Mouse (Mus musculus) intestine, embryonic 14.5 days (tissue): ENCODE data around the gene Dhrs1. TPM values are rescaled to one million over a fixed set of nuclear protein-coding genes. Genes with fewer than 3 reads are reported as not detected.
A peak's percentile ranks its signal among the peaks of the same experiment; 100 is the strongest.

Experiments used
- ATAC-seq: fragments of 200-750 bp; cut with Nextera tagmentation; replicated peaks from 2 replicates; pipeline ENCODE4 v1.8.0; 2017; ENCODE audit warnings: low read depth, moderate number of reproducible peaks, moderate TSS enrichment, moderate library complexity; ENCODE audit not compliant: low FRiP score, low TSS enrichment
- DNase-seq: peaks from one replicate; pipeline ENCODE4 v3.0.0-alpha.2; 2018; ENCODE audit warnings: low spot score
- H3K27ac ChIP-seq: fragments of 300-500 bp; sonication (generic); 2 replicates; pipeline ENCODE4 v1.5.1; 2014; ENCODE audit warnings: low read depth, mild to moderate bottlenecking, control low read depth
- H3K27me3 ChIP-seq: fragments of 300-500 bp; sonication (generic); replicated peaks from 2 replicates; pipeline ENCODE4 v1.6.1; 2014; ENCODE audit warnings: low read length, control low read depth; ENCODE audit not compliant: control insufficient read depth, insufficient read depth
- H3K36me3 ChIP-seq: fragments of 300-500 bp; sonication (generic); 2 replicates; pipeline ENCODE4 v1.6.1; 2014; ENCODE audit warnings: low read length, control low read depth; ENCODE audit not compliant: control insufficient read depth, insufficient read depth
- H3K4me1 ChIP-seq: fragments of 300-500 bp; sonication (generic); replicated peaks from 2 replicates; pipeline ENCODE4 v1.6.1; 2014; ENCODE audit warnings: low read length, control low read depth, mixed read lengths; ENCODE audit not compliant: control insufficient read depth, insufficient read depth
- H3K4me2 ChIP-seq: fragments of 300-500 bp; sonication (generic); 2 replicates; pipeline ENCODE4 v1.6.1; 2014; ENCODE audit warnings: low read length
- H3K4me3 ChIP-seq: fragments of 300-500 bp; sonication (generic); 2 replicates; pipeline ENCODE4 v1.5.1; 2014; ENCODE audit warnings: low read depth, low read length, control low read depth, mixed read lengths
- H3K9ac ChIP-seq: fragments of 300-500 bp; sonication (generic); 2 replicates; pipeline ENCODE4 v1.6.1; 2014; ENCODE audit warnings: mild to moderate bottlenecking, low read length
- H3K9me3 ChIP-seq: fragments of 300-500 bp; sonication (generic); 2 replicates; pipeline ENCODE4 v1.6.1; 2016; ENCODE audit warnings: low read length, control low read depth; ENCODE audit not compliant: control insufficient read depth
- WGBS: fragments of 180-500 bp; shearing (Covaris S2); extraction: QIAGEN DNeasy Blood & Tissue Kit; methylation state at CpG from one replicate; pipeline ENCODE4 v1.1.7; 2014; 5-methylcytosine and 5-hydroxymethylcytosine counted together
- polyA plus RNA-seq: library from polyadenylated mRNA; unstranded; fragments of >200 nt; fragmentation: Nextera tagmentation; extraction: Ambion mirVana; gene quantifications from 2 replicates; pipeline ENCODE4 v1.2.1, GENCODE M21; 2014

Gene Dhrs1
- polyA plus RNA-seq, 1 experiment from 2014 or later, result 81.9 TPM

DNA sequence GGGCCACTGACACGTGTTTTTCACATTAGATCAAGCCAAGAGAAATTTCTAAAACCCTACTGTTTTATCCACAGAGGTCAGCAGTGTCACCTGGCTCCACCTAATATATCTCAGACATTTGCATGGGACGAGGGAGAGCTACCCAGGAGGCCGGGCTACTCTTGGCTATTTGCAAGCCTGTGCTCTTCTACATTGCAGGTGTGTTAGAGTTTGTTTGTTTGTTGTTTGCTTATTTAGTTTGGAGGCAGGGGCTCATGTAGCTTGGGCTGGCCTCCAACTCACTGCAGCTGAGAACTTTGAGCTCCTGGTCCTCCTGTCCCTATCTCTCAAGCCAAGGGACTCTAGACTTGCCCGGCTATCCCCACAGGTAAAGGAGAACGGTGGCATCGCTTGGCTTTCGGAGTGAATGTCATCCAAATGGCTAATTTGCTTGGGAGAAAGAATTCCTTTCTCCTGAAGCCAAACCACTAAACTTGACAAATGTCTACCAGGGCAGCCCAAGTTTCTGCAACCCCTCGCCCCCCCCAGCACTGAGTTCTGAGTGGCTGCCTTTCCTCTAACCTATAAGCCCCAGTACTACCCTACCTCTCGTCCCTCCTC, 37.0 kb upstream of the Dhrs1 start:
- WGBS, result 63% methylated on average over 9 of the region's 9 CpGs
- Histone ChIP-seq H3K4me2 (peak overlapping the region; percentile 79), H3K9ac (peak overlapping the region; percentile 17; the same call in 1 of the 2 replicates), H3K36me3 (no peaks in the 10 kb centered on the region), H3K9me3 (no peaks in the 10 kb centered on the region), H3K4me3 (peak overlapping the region; percentile 45), H3K4me1 (peaks cover 19% of the 10 kb centered on the region), H3K27me3 (peaks cover 21% of the 10 kb centered on the region), H3K27ac (no peak overlapping the region)
- ATAC-seq, result no peak
- DNase-seq, result no peak

DNA sequence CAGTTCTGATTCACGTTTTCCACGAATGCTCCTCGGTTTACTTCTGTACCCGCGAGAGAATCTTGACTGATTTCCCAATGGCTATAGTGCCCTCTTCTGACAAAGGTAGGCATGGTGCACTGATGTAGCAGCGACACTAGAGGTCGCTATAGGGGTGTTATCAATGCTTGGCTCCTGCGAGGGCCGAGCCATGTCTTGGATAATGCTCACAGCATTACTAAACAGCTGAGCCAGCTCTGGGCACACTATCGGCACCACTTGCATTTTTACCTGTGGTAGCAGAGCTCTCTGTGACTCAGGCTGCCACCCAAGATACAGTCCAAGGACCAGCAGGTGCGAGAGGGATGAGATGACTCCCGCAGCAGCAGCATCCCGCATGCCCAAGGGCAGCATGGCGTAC, 35.8 kb upstream of the Dhrs1 start:
- Histone ChIP-seq H3K4me3 (no peak overlapping the region), H3K4me2 (peak overlapping the region; percentile 26), H3K9ac (no peak overlapping the region), H3K4me1 (peaks cover 23% of the 10 kb centered on the region), H3K27ac (no peak overlapping the region), H3K36me3 (no peaks in the 10 kb centered on the region), H3K9me3 (no peaks in the 10 kb centered on the region), H3K27me3 (peaks cover 16% of the 10 kb centered on the region)
- DNase-seq (peak; percentile 77), ATAC-seq (no peak)
- 15% methylated on average over 14 of the region's 14 CpGs for WGBS

DNA sequence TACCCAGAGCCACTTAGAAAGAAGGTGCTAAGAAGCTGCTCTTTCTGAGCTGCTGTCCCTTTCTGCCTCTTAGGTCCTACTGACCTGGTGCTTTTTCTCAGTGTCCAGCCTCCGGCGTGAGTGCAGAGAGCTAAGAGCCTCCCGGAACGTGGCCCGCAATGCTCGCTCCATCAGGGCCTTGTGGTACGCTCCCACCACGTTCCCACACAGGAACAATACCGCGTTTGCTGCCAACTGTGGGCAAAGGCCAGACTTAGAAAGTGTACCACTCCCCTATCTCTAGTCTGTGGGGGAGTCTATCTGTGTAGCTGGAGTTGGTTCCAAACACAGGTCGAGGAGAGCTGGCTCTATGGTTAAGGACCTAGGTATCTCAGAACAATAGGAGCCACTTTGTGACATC, 35.2 kb upstream of the Dhrs1 start:
- Histone ChIP-seq H3K4me2 (no peak overlapping the region), H3K4me1 (peaks cover 23% of the 10 kb centered on the region), H3K9me3 (no peaks in the 10 kb centered on the region), H3K4me3 (no peak overlapping the region), H3K27ac (no peak overlapping the region), H3K27me3 (peaks cover 12% of the 10 kb centered on the region), H3K9ac (no peak overlapping the region), H3K36me3 (no peaks in the 10 kb centered on the region)
- WGBS, result 82% methylated on average over 11 of the region's 11 CpGs
- ATAC-seq, result no peak
- DNase-seq, result no peak

DNA sequence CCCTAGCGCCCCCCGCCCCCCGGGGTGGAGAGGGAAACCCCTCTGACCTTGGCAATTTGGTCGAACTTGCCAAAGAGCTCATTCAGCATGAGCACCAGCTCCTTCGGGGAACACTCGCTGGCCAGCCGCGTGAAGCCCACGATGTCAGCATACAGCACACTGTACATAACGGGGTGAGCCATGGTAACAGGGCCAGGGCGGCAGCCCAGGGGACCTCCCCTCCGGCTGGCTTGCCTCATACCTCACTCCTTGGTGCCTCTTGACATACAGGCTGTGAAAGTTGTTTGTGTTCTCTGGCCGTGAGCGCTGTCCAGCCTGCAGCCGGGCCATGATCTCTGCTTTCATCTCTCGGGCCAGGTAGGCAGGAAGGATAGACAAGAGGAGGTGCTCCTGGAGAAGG, 34.2 kb upstream of the Dhrs1 start:
- Histone ChIP-seq H3K4me1 (peaks cover 23% of the 10 kb centered on the region), H3K27ac (no peak overlapping the region), H3K27me3 (peaks cover 10% of the 10 kb centered on the region; the same call in 1 of the 2 replicates), H3K9ac (no peak overlapping the region), H3K9me3 (no peaks in the 10 kb centered on the region), H3K36me3 (no peaks in the 10 kb centered on the region), H3K4me2 (no peak overlapping the region), H3K4me3 (no peak overlapping the region)
- WGBS, result 67% methylated on average over 16 of the region's 16 CpGs
- ATAC-seq (no peak), DNase-seq (no peak)

DNA sequence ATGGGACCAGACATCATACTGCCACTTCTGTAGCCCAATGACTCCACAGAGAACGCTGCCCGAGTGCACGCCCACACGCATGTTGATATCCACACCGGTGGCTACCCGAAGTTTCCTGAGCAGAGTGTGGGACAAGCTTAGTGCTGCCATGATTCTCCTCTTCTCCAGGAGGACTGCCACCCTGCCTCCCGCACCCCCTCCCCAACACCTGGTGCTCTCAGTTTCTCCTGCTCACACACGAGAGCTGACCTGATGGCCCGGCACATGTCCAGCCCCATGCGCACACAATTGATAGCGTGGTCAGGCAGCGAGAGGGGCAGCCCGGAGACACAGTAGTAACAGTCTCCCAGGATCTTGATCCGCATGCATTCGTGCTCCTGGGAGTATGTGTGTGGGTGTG, 33.2 kb upstream of the Dhrs1 start:
- Histone ChIP-seq H3K4me3 (no peak overlapping the region), H3K27me3 (peaks cover under 1% of the 10 kb centered on the region; the same call in 1 of the 2 replicates), H3K4me2 (no peak overlapping the region), H3K36me3 (no peaks in the 10 kb centered on the region), H3K9me3 (no peaks in the 10 kb centered on the region), H3K27ac (no peak overlapping the region), H3K9ac (no peak overlapping the region), H3K4me1 (peaks cover 19% of the 10 kb centered on the region)
- DNase-seq (no peak), ATAC-seq (no peak)
- WGBS, result 91% methylated on average over 15 of the region's 15 CpGs

DNA sequence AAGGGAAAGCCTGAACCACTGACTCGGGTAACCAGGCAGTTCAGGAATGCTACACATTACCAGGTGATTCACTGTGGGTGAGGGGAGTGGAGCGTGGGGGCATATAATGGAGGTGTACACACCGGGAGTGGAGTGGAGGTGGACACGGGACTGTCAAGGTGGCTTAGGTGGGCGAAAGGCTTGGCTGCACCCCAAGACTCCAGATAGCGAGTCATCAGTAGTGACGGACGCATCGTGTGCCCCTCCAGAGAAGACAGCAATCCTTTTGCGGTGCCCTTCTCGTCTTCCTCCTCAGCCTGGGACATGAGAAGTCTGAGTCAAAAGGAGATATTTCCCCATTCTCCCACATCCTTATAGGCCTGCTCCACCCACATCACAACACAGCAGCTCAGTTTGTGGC, 32.3 kb upstream of the Dhrs1 start:
- peaks cover 17% of the 10 kb centered on the region for H3K4me1 ChIP-seq
- H3K4me3 ChIP-seq, result no peak overlapping the region
- H3K36me3 ChIP-seq, result no peaks in the 10 kb centered on the region
- no peaks in the 10 kb centered on the region for H3K27me3 ChIP-seq
- H3K9ac ChIP-seq, result no peak overlapping the region
- H3K9me3 ChIP-seq, result no peaks in the 10 kb centered on the region
- ATAC-seq, result no peak
- DNase-seq, result no peak
- WGBS, result 85% methylated on average over 11 of the region's 11 CpGs
- H3K27ac ChIP-seq, result no peak overlapping the region
- no peak overlapping the region for H3K4me2 ChIP-seq

DNA sequence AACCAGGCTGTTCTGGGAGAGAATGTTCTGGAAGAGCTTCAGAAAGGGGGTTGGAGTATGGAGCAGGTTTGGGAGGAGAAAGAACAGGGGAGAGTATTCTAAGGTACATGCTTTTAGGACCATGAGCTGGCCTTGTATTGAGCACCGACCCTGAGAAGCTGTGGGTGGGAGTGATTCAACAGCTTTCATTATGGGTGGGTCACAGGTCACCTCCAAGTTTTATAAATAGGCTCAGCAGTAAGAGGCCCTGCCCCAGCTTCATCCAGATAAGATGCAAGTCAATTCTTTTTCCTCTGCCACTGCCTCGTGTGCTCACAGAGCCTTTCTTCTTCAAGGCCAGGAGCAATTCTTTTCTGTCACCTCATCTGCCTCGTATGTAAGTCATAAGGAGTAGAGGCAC, 31.7 kb upstream of the Dhrs1 start:
- no peak overlapping the region for H3K4me3 ChIP-seq
- no peaks in the 10 kb centered on the region for H3K9me3 ChIP-seq
- no peak overlapping the region for H3K27ac ChIP-seq
- DNase-seq (no peak), ATAC-seq (no peak)
- H3K4me2 ChIP-seq, result no peak overlapping the region
- H3K4me1 ChIP-seq, result peaks cover 11% of the 10 kb centered on the region; the same call in 1 of the 2 replicates
- 16% methylated on average over 3 of the region's 3 CpGs for WGBS
- 0 out of 2 replicates have a peak, but pooled peaks cover 5% of the 10 kb centered on the region for H3K27me3 ChIP-seq
- no peaks in the 10 kb centered on the region for H3K36me3 ChIP-seq
- H3K9ac ChIP-seq, result no peak overlapping the region

DNA sequence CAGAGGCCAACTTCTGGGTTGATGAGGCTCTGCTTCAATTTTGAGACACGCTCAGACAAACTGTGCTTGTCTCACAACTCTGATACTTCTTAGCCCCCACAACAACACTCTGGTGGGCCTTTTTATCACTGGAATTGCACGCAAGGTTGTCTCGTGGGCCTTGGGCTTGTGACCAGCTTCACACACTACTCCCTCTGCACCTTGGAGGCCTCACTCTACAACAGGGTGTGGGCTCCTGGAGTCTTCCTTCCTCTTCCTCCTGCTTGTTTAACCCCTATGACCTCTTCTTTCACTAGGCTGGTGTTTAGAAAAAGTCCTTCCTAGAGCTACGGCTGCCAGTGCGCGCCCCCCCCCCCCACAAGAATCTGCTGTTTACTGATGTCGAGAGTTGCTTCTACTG, 31.2 kb upstream of the Dhrs1 start:
- H3K27ac ChIP-seq, result no peak overlapping the region
- H3K4me1 ChIP-seq, result peaks cover 11% of the 10 kb centered on the region; the same call in 1 of the 2 replicates
- no peak overlapping the region for H3K4me2 ChIP-seq
- H3K27me3 ChIP-seq, result 0 out of 2 replicates have a peak, but pooled peaks cover 7% of the 10 kb centered on the region
- H3K9ac ChIP-seq, result no peak overlapping the region
- H3K4me3 ChIP-seq, result no peak overlapping the region
- ATAC-seq, result no peak
- H3K9me3 ChIP-seq, result no peaks in the 10 kb centered on the region
- WGBS, result 49% methylated on average over 7 of the region's 7 CpGs
- no peaks in the 10 kb centered on the region for H3K36me3 ChIP-seq
- DNase-seq, result no peak

DNA sequence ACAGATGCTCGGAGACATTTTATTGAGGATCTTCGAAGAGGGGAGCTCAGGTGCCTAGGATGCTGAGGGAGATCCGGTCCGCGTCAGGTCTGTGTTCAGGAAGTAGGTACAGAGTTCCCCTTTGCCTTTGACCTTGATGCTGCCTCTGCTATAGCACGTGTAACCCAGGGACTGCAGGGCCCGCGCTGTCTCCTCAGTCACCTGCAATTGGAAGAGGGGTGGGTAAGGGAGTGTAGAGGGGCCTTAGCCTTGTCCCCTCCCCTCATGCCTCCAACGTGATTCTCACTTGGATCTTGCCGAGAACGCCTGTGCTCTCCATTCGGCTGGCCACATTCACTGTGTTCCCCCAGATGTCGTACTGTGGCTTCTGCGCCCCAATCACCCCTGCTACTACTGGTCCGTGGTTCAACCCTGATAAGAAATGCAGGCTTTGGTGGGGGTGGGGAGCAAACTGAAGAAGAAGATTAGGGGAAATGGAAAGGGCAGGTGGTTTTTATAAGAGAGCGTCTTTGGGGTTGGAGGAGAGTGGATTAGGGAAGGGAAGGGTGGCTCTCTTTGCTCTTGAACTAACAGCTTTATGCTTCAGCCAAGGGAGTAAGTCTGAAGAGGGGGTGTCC, 23.7 kb upstream of the Dhrs1 start:
- WGBS, result 79% methylated on average over 16 of the region's 16 CpGs
- no peak for ATAC-seq

More for the DNA sequence above, 23.7 kb upstream of the Dhrs1 start:
- H3K27ac ChIP-seq, result no peak overlapping the region
- H3K4me1 ChIP-seq, result no peaks in the 10 kb centered on the region
- no peaks in the 10 kb centered on the region for H3K36me3 ChIP-seq
- no peak for DNase-seq
- no peak overlapping the region for H3K4me2 ChIP-seq
- no peak overlapping the region for H3K9ac ChIP-seq
- no peaks in the 10 kb centered on the region for H3K9me3 ChIP-seq
- no peak overlapping the region for H3K4me3 ChIP-seq
- peaks cover 21% of the 10 kb centered on the region for H3K27me3 ChIP-seq
